Mouse (Mus musculus): Measurements from ENCODE around the gene Csrnp1.

Csrnp1 gene

DNA sequence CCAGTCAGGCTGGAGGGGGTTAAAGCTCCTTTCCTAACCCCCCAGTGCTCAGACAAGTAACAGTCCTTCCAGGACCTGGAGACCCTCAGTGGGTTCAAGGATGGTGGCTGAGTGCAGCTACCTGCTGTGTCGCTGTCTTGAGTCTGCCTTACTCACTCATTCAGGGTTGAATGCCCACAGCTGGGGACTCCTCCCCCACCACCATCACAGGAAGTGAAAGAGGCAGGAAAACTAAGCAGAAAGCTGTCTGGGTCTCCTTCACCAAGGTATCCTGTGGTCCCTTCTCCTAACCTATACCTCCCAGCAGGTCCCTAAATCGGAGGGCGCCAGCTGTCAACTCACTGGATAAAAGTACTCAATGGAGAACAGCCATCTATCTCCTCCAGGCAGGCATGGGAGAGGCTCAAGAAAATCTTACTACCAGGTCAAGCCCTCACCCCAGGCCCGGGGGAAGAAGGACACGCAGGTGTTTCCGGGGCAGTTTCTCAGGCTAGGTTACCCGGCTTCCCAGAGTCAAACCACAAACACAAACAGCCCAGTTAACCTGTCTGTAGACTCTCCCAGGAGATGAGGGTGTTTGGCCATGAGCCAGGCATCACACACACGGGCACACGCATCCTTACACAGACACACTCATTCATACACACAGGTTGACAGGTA is 6.2 kb downstream of the Csrnp1 start:
- no peak for DNase-seq (ENCODE audit: low read depth, low spot score)

DNA sequence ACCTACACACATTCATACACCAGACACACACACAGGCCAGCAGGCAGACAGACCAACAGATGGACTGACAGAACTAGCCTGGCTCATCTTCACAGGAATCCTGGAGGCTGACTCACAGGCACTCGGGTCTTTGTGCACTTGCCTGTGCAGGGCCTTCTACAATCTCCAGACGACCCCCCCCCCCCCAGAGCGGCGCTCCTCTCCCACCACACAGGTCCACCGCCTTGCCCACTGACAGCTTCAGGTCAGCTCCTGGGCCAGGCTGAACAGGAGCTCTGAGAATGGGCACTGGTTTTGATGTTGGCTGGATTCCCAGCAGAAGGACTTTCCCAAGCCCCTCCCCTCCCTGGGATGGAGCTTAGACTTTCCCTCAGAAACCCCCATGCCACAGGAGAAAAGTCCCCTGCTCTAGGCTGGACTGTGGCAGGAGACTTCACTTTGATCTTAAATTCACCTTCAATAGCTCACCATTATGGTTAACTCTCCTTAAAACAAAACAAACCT is 6.8 kb downstream of the Csrnp1 start:
- DNase-seq (ENCODE audit: low read depth, low spot score): no peak

DNA sequence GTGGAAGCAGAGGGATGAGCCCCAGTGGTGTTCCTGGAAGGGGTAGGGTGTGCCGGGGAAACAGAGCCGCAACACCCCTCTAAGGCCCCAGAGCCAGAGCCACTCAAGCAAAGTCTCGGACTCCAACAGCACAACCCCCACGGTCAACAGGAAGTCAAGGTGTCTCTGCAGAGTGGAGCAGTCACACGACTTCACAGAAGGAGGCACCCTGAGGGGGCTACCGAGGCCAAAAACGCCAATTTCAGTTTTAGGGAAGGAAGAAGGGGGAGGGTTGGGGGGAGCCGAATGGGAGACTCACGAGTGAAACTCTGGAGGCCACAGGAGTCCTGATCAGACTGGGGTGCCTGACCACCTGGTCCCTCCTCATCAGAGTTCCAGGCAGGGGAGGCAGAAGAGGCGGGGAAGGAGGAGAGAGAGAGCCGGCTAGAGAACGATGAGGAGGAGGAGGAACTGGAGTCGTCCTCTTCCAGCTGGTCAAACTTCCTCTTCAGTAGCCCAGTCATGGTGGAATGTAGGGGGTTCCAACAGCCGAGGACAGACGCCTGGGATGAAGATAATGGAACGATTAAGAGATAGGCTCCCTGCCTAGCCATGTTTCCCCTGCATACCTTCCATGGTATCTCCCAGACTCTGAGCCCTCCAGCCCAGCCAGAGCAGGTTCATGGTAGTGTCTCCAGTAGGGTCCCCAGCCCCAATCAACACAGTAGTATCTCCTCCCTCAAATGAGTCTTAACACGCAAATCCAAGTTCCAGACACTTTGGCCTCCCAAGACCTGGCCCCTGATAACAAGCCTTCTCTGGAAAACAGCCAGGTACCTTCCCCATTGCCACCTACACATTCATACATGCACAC is 7.5 kb downstream of the Csrnp1 start:
- no peak for DNase-seq (ENCODE audit: low read depth, low spot score)

DNA sequence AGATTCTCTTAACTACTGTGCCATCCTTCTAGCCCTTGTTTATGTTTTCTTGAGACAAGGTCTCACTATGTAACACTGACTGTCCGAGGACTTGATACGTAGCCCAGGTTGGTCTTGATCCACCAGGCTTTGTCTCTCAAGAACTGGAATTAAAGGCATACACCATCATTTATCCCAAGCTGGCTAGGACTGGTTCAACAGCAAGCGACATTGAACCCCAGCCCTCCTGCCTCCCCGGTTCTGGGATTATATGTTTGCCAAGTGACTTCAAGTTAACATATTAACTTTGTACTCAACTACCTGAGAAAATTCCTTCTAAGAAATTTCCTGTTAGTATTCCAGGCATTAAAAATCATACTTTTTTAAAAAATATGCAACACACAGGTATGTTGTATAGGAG is 9.2 kb downstream of the Csrnp1 start:
- no peak for DNase-seq (ENCODE audit: low read depth, low spot score)

DNA sequence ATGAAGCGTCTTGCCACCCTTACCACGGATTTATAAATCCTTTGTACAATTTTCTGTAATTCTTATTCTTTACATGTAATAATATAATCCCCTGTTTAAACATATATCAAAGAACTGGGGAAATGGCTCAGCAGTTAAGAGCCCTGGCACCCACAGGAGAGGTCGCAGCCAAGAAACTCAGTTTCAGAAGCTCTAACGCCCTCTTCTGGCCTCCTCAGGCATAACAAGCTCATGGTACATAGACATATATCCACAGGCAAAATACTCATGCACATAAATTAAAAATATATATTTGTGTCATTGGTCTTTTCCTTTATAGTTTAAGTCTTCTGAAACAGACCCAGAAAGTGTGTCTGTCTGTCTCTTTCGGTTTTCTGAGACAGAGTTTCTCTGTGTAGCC is 9.8 kb downstream of the Csrnp1 start:
- no peak for DNase-seq (ENCODE audit: low read depth, low spot score)

DNA sequence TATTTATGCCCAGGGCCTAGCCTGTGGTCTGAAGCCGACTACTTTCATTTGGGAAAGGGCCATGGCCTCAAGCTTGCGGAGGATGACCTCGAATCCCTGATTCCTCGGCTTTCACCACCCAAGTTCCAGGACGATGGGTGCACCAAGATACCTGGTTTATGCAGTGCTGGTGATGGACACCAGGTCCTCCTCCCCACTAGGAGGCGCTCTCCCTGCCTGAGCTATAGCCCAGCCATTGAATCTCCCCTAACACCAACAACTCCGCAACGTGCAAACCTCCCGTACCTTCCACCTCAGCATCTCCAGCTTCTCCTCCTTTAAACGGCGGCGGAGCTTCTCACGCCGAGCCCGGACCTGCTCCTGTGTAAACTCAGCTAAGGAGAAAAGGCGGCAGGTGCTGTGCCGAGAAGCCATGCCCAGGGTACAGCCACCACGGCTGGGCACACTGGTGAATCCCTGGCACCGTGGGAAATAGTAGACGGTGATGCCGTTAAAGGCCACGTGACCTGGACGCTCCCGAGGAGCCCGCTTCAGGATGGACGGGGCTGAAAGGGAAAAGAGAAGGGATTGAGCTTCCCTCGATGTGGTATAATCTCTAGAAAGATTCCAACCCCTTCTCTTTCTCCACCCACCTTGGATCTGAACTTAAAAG is 10.5 kb downstream of the Csrnp1 start:
- no peak for DNase-seq (ENCODE audit: low read depth, low spot score)

DNA sequence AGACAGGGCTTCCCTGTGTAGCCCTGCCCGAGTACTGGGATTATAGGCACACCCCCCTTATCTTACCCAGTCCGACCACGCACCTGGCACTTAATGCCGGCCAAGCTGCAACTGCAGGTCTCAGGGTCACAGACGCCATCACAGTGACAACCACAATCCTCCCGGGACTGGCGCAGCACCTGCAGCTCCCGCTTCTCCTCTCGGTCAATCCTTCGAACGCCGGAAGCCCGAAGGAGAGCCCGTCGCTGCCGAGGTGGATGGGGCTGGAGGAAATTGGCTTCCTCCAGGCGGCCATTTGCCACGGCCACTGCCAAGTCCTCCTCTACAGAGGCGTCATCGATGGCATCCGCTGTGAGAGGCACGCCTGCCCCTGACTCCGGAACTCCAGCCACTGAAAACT is 11.2 kb downstream of the Csrnp1 start:
- DNase-seq (ENCODE audit: low read depth, low spot score): no peak

DNA sequence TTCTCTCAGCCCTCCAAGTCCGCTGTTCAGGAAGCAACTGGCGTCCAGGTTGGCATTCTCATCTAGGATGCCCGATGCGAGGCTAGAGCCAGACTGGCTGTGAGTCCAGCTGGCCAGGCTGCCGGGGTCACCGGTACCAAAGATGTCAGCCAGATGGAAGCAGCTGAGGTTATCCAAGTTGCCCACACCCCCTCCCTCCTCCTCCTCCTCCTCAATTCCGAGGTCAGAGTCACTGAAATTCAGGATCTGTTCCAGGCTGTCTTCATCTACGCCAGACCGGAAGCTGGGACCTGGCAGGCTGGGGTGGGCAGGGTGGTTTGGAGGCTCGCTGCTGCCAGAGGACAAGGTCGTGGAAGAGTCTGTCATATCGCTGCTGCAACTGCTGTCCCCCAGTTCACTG is 11.9 kb downstream of the Csrnp1 start:
- no peak for DNase-seq (ENCODE audit: low read depth, low spot score)

DNA sequence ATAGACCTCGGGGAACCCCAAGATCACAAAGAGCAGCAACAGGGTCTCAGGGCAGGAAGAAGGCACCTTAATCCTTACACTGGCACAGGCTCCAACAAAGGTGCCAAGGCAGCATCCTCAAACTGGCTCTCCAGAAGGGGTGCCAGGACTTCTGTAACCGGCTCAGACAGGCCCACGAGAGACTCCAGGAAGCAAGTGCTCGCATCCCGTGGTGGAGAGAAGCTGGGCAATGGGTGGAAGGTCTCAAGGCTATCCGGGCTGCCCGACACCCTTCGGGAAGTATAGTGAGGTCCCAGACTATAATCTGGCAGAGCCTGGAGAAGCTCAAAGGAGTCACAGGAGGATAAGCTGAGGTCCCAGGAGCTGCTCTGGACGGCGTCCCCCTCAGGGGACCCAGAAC is 12.3 kb downstream of the Csrnp1 start:
- no peak for DNase-seq (ENCODE audit: low read depth, low spot score)

DNA sequence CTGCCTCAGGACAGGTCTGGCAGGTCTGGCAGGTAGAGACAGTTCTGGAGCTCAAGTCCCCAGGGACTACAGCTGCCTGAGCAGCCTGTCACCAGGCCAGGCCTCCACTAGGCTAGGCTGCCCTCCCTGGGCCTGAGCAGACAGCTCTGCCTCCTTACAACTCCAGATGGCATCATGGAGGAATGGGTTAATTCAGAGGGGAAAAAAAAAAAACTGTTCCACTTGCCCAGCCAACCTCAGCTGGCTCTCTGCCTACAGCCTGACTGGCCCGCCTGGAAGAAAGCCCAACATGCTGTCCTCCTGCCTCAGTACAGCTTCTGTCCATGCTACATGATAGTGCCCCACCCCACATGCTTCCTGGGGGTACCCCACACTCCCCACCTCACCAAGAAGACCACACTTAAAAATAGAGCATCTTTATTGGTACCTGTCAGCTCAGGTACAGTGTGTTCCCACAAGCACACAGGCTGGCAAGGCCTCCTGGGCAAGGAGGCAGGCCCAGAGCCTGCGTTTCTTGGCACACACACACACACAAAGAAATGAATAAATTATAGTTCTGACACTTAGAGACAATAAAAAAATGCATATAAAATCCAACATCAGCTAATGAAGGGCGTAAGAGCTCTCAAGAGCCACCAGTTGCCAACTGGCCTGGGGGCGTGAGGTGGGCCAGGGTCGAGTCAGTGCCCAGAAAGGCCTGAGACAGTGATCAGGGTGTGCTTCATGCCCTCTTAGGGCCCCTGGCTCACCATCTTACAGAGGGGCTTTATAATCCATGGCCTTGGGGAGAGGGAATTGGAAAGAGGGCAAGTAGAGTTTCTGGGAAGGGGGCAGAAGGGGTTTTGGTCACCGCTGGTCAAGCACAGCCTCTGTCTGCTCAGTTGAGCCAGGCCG is 13.4 kb downstream of the Csrnp1 start:
- DNase-seq (ENCODE audit: low read depth, low spot score): no peak

DNA sequence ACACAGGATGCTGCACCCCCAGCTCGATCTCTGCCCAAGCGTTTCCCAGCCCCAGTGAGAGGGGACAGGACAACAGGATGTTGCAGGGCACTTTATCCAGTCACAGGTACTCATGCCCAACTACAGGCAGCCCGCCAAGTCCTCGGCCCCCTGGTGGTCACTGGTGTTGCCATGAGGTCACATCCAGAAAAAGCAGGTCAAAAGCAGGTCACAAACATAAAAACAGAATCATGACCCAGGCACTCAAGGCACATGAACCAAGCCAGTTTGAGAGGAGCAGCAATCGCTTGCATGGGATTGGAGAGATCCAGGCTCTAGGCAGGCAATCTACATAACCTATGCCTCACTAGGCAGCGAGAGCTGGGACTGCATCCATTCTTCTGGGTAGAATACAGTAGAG is 14.2 kb downstream of the Csrnp1 start:
- no peak for DNase-seq (ENCODE audit: low read depth, low spot score)

DNA sequence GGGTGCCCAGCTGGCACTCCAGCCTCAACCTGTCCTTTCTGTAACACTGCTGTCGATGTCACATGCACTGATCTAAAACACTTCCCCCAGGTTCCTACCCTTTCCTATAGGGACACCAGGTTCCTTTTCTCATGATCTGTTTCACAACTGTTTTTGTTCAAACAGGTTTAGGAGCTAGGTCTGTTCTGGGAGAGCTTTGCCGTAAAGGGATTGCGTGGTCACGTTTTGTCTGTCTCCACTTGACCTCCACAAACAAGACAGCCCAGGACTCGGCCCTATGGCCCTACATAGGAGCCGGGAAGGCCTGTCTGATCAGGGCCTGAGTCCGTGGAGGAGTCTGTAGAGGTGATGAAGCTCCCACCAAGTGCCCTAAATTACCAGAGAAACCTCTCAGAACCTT is 14.6 kb downstream of the Csrnp1 start:
- no peak for DNase-seq (ENCODE audit: low read depth, low spot score)

DNA sequence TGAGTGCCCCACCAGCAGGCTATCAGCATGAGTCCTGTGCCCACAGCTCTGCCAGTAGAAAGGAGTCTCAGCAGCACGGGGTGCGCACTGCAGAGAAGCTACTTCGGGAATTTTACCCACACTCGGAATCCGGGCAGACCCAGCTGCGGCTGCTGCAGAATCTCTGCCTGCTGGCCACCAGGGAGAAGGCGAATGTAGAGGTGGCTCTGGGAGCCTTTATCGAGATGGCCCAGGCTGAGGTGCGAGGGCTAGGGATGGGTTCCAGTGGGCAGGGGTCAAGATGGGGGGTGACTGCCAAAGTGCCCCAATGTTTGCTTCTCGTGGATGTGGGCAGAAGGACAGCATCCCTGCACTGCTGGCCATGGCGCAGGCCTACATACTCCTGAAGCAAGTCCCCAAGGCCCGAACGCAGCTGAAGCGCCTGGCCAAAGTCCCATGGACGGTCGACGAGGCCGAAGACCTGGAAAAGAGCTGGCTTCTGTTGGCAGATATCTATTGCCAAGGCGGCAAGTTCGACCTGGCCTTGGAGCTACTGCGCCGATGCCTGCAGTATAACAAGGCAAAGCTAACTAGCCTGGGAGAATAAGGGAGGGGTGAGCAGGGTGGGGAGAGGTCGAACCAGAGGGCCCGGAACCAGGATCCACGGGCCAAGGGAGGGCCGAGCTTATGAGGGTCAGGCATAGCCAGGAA is 18.1 kb downstream of the Csrnp1 start:
- no peak for DNase-seq (ENCODE audit: low read depth, low spot score)

DNA sequence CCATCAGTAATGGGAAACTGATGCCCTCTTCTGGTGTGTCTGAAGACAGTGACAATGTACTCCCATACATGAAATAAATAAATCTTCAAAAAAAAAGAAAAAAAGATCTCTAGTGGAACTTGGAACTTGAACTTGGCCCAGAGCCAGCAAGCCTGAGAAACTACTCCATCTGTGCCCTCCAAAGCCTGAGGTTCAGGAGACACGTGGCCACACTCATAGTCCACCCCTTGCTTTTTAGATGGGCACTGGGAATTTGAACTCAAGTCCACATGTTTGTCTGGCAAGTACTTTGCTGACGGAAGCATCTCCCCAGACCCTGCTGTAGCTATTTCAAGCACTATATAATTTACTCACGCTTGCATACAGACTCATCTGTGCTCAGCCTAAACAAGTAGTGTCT is 19.3 kb downstream of the Csrnp1 start:
- DNase-seq (ENCODE audit: low read depth, low spot score): no peak

DNA sequence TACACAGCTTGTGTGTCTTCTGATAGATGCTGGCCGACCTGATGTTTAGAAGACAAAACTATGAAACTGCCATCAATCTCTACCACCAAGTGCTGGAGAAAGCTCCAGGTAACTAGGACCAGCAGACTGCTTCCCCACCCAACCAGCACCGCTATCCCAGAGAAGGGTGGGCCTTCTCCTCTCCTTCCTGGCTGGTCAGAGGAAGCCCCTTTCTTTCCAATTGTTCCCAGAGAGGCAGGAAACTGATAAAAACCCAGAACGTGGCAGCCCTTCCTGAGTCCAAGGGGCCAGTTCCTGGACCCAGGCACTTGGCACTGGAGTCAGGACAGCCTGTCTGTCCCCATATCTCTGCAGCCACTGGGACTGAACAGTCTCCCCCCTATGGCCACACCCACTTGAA is 20.3 kb downstream of the Csrnp1 start:
- DNase-seq (ENCODE audit: low read depth, low spot score): no peak

DNA sequence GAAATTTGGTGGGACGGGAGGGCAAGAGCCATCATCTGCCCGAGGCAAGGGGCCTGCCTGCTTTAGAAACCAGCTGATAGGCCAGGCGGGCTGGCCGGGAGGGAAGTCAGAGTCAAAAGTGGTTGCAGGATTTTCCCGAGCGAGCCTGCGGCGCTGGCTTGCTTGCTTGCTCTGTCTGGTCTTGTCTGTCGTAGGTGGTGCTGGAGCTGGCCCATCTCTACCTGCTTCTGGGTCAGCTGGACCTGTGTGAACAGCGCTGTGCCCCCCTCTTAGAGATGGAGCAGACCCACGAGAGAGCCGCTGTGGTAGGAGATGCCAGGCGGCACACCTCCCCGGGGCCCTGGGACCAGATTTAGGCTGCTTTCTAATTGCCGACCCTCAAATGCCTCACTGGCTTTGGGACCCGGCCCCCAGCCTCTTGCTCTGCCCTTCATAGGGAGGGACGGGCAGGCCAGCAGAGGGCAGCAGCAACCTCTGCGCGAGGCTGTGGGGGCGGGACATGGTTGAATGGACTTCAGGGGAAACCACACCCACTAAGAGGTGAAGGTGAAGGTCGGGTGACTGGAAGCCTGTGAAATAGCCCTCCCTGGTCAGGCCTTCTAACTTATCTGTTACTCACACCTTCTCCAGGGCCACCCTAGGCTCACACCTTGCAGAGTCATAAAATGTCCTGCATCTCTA is 21.3 kb downstream of the Csrnp1 start:
- peak; percentile 68 for DNase-seq (ENCODE audit: low read depth, low spot score)

DNA sequence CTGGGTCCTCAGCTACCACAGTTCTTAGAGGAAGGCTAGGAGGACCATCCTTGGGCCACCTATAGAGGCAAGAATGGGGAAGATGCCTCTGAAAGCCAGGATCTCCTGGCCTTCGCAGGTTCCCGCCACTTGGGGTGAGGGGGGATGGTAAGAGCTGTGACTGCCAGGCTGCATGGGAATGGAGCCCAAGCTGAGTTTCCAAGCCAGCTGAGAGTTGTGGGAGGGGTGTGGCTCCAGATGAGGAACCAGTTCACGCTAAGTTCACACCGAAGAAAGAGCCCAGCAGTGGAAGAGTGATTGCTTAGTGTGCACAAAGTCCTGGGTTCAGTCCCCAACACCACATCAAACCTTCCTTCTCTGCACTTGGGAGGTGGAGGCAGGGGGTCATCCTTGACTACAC is 22.2 kb downstream of the Csrnp1 start:
- DNase-seq (ENCODE audit: low read depth, low spot score): no peak

DNA sequence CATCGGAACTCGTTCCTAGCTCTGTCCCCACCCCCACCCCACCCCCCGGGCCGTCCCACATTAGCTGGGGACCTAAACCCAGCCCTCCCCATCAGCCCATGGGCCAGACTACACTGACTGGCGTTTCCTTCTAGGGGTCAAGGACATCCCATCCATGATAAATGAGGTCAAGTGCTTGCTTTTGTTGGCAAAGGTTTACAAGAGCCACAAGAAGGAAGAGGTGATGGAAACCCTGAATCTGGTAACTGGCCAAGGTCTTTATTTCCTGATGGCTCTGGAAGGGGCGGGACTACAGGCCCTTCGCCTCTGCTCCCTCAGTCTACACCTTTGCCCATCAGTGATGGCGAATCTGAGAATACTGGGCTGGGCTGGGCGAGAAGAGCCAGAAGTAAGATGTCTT is 25.6 kb downstream of the Csrnp1 start:
- DNase-seq (ENCODE audit: low read depth, low spot score): no peak

DNA sequence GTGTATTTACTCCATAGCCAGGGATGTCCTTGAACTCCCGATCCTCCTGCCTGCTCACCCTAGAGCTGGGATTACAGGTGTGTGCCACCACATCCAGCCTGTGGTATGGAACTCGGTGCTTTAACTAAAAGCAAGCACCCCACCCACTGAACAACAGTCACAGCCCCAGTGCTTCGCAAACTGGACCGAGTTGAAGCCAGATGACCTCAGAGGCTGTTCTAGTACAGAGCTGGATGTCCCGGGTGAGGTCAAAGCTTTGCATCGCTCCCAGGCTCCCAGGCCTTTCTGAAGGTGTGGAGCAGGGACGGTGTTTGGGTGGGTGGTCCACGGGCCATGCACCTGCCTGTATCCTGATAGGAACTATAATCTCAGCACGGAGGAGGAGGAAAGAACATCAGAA is 33.1 kb downstream of the Csrnp1 start:
- DNase-seq (ENCODE audit: low read depth, low spot score): no peak

DNA sequence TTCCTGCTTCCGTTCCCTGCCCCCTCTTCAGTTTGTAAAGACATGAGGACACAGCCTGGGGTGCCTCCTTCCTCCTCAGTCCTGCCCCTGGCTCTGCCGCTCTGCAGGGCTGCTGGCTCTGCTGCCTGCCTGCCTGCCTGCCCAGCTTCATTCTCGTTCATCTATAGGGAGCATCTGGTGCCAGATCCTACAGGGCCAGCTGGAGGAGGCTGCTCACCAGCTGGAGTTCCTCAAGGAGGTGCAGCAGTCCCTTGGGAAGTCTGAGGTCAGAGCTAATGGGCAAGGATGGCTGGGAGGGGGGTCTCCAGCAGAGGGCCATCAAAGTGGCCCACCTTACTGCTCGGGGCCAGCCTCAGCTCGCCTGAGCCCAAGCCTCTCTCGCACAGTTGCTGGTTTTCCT is 34.0 kb downstream of the Csrnp1 start:
- DNase-seq (ENCODE audit: low read depth, low spot score): no peak

Data from forelimb bud, embryonic 11.5 days (tissue).